Mouse (Mus musculus) brain, embryonic 14.5 days (tissue): Measurements from ENCODE around the gene Nccrp1. TPM values are rescaled to one million over a fixed set of nuclear protein-coding genes. Genes with fewer than 3 reads are reported as not detected.

Experiments used
- DNase-seq: peaks from one replicate; pipeline ENCODE4 v3.0.0-alpha.2; 2011; ENCODE audit warnings: low read depth
- CTCF ChIP-seq: fragments of 200-500 bp; IDR thresholded peaks from 2 replicates; pipeline ENCODE4 v1.5.1; 2012; ENCODE audit warnings: inconsistent platforms, mild to moderate bottlenecking, moderate library complexity, borderline replicate concordance; ENCODE audit not compliant: insufficient read depth, insufficient read length; ENCODE audit errors: extremely low read depth
- POLR2A ChIP-seq: fragments of 200-500 bp; IDR thresholded peaks from 2 replicates; pipeline ENCODE4 v1.6.1; 2012; ENCODE audit warnings: mild to moderate bottlenecking, inconsistent platforms, borderline replicate concordance; ENCODE audit not compliant: poor library complexity, insufficient read depth, insufficient read length, severe bottlenecking; ENCODE audit errors: extremely low read depth
- polyA plus RNA-seq: library from polyadenylated mRNA; depleted of rRNA; stranded (reverse); fragments of >200 nt; gene quantifications from 2 replicates; pipeline ENCODE4 v1.2.3, GENCODE M21; 2012

Nccrp1 gene
- polyA plus RNA-seq, 1 experiment = 0.08 TPM

DNA sequence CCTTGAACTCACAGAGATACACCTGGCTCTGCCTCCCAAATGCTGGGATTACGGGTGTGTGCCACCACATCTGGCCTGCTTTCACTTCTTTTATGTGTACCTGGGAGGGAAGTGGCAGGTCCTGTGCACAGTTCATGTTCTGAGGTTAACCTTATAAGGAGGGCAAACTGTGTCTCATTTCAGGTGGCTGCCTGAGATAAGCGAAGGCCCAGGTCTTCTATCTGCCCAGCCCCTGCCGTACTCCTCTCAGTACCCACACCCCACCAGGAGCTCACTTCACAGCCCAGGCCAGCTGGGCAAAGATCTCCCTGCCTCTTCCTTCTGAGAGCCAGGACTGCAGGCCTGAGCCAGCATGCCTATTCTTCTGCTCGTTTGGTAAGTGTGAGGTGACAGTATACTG is 34.7 kb upstream of the Nccrp1 start:
- no peak for DNase-seq
- TF ChIP-seq POLR2A = no peak
- no peak for TF ChIP-seq CTCF

DNA sequence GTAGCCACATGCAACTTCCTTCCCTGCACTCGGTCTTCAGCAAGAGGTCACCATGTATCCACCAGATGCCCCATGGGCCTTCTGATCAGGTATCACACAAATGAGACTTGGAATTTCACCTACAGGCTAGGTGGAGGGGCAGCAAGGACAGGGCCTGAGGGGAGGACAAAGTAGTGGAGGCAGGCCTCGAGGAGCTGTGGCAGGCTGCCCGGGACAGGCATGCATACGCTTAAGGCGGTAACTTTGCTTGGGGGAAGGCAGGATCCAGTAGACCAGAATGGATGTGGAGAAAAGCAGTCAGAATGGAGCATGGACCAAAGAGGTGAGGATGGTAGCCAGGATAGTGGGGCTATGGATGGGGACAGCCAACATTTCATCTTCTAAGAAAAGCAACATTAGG is 32.8 kb upstream of the Nccrp1 start:
- DNase-seq = no peak
- TF ChIP-seq POLR2A (no peak), CTCF (no peak)

- no peak for TF ChIP-seq POLR2A
- no peak for TF ChIP-seq CTCF
- DNase-seq = no peak
Observed at GRCm38 (mm10) chr7:28578543-28579053, 31.5 kb upstream of the Nccrp1 start.

DNA sequence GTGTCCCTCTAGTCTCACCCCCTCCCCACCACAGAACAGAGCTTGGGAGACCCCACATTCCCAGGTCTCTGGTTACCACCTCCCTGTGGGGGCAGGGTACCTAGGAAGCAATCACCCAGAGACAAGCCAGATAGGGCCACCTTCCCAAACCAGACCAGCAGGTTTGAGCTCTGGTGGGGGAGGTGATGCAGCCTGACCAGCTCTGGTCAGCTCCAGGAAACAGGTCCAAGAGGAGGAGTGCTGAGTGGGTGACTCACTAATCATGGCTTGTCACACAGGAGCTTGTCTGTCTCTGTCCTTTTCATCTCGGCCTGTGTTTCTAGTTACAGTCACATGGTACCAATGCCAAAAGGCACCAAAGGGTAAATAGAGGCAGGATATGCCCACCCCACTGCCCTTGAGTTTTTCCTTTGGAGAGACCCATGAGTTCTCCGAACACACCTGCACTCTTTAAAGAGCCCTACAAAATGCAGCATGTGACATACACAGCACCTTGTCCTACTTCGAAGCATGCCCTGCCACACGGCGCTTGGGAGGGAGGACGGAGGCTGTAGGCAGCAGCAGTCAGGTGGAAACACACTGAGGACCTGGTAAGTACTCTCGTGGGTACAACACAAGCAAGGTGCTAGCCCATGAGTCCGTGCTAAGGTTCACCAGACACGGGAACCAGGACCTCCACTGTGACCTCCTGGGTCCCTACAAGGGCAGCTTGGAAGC is 30.9 kb upstream of the Nccrp1 start:
- TF ChIP-seq POLR2A = no peak
- TF ChIP-seq CTCF = no peak
- no peak for DNase-seq

DNA sequence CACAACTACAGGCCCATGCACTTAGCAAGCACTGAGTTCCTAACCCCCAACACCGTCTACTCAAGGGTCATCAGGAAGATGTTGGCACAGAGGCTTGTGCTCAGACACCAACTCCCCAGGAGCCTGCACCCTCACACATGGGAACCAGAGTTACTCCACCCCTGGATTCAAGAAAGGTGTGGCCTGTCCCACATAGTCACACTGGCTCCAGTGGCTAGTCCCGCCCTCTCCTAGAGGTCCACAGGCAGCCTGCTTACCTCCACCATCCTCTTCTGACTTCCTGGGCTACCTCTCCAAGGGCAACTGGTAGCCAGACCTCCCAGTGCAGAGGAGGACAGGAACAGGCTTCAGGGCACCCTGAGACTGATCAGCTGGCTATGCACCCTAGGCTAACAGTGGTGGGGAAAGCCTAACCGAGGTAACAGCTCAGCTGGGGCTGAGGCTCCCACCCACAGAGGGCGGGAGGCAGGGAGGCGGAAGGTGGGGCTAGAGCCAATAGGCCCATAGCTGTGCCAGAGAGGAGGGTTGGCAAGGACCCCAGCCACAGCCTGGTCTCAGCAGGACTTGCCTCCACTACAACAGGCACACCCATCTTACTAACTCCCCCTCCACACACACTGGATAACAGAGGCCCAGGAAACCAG is 29.3 kb upstream of the Nccrp1 start:
- TF ChIP-seq CTCF (no peak), POLR2A (no peak)
- DNase-seq = peak; percentile 64

DNA sequence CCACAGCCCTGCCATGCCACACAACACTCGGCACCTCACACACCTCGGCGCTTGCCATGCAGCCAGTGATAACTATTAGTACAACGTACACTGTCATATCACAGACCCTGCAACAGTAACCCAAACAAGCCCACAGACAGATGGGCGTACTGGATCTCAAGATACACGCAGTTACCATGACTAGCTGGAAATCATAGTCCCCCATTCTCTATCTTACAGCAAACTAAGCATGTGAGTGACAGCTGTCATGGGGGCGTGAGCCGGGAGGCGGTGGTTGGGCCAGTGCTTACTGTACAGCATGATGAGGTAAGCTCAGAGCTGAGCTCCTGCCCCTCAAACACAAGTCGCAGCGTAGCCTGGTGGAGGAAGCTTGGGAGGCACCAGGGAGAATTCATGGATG is 28.5 kb upstream of the Nccrp1 start:
- DNase-seq = no peak
- no peak for TF ChIP-seq POLR2A
- TF ChIP-seq CTCF = no peak

- no peak for DNase-seq
- TF ChIP-seq CTCF = no peak
- no peak for TF ChIP-seq POLR2A
Observed at GRCm38 (mm10) chr7:28573236-28573635, 26.2 kb upstream of the Nccrp1 start.

- no peak for TF ChIP-seq CTCF
- no peak for TF ChIP-seq POLR2A
- DNase-seq = no peak
Observed at GRCm38 (mm10) chr7:28572689-28573088, 25.6 kb upstream of the Nccrp1 start.

DNA sequence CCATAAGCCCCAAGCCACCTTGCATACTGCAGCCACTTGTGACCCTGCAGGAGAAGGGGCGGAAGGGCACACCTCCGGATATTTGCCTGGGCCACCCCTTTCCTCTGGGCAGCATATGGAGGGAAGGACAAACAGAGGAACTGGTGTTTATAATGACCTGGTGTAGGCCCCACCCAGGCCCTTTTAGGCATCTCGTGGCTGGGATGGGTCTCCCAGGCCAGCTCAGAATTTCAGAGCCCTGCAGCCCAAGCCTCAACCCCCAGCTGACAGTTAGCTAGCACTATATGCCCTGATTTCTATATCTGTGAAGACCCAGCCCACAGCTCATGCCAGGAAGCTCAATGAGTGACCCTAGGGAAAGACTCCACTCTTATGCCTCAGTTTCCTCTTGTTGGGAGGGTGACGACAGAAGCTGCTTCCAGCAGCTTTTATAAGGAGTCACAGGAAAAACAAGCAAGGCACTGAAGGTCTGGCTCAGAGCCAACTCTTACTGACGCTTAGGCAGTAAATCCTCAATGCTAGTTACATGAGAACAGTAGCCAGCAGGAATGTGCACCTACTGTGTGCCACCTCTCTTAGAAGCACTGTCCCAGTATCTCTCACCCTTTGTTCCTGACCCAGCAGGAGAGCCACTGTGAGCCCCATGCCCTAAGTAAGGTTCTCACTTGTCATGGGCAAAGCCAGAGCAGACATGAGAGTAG is 24.1 kb upstream of the Nccrp1 start:
- TF ChIP-seq CTCF (no peak), POLR2A (no peak)
- peak; percentile 61 for DNase-seq

DNA sequence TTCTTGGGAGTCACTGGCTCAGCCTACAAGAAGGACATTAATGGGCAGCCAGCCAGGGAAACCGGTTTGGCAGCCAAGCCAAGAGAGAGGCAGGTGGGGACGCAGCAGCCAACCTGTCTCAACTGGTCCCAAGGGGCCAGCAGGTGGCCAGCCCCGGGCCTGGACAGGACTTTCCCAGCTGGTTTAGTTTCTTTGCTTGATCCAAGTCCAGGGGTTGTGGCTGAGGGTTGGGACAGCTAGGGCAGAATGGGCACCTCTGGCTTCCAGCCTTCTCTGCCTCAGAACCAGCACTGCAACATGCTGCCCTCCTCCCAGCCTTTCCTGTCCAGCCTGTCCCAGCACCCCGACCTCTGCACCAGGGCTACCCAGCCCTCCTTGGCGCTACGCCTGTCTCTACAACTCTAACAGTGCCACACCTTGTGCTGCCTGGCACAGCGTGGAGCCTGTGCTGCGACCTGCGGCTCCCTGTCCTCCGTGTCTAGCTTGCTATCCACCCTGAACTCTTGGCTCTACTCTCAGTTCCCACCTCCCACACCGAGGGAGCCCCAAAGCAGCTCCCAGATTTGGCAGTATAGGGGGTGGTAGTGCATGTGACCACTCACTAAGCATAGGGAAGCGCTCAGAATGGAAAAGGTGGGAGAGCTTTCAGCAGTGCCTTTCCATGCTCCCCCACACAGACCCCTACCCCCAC is 23.4 kb upstream of the Nccrp1 start:
- DNase-seq = no peak
- no peak for TF ChIP-seq POLR2A
- TF ChIP-seq CTCF = no peak

DNA sequence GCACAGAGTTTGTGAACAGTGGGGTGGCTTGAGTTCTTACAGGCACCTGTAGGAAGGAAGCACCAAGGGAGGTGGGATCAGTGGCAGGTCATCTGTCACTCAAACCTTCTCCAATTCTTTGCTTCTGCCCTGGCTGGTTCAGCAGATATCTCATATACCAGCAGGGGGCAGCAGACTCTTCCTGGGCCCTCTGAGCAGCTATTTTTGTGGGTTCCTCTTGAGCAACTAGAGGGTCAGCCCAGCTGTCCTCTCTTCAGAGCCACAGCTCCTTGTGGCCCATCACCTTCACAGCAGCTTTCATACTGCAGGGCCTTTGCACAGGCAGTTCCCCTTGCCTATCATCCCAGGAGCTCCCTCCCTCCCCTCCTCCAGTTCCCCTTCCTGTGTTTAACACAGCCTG is 21.2 kb upstream of the Nccrp1 start:
- TF ChIP-seq POLR2A = no peak
- peak; percentile 75 for TF ChIP-seq CTCF
- DNase-seq = peak; percentile 65

DNA sequence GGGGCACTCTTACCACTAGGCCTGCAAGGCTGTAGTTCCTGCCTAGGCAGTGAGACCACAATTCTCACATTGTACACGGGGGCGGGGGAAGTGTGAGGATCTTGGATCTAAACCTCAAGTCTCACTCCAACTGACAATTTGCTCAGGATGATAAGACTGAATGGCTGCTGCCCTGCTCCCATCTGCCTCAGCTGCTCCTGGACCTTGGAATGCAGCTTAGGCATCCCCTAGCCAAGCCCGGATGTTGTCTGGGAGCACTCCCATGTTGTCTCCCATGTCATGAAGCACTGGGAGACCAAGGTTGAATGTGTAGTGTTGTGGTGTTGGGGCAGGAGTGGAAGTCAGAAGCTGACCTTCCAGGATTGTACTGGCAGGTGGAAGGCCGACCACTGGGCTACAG is 20.5 kb upstream of the Nccrp1 start:
- no peak for DNase-seq
- TF ChIP-seq POLR2A = no peak
- no peak for TF ChIP-seq CTCF

- no peak for TF ChIP-seq POLR2A
- no peak for DNase-seq
Observed at GRCm38 (mm10) chr7:28565407-28565806, 18.4 kb upstream of the Nccrp1 start.
